In genomic region chr5:42525431-42525830, GRCm38 (mm10) we compare ENCODE assay signal across 17 mouse cellular contexts.
DNase-seq lines count a peak whose midpoint lies in the region; ATAC-seq and TF ChIP-seq lines count a peak whose summit lies in the region.
"Had no signal": no experiment of that assay in that cellular context is flagged by ENCODE, and none has a peak within 500 bp of the region (broad histone marks: within the 10 kb centered on the region; RNA-seq: fewer than 3 reads in every experiment).

No protein-coding gene starts in this region.

- no peak overlapping the region for H3K9ac ChIP-seq in forebrain, embryonic 16.5 days (replicated peaks; ENCODE audit: low read depth, low read length)
- H3K9ac ChIP-seq in forebrain, embryonic 13.5 days, result no peak overlapping the region
- H3K9ac ChIP-seq: embryonic facial prominence, embryonic 12.5 days; forebrain, postnatal 0 days had no signal

- intact Hi-C loops in left cerebral cortex, postnatal 4 days (cut with DNase I), result no loop called here
- intact Hi-C loops in left cerebral cortex, postnatal 10 days (cut with DNase I), result no loop called here

- H3K36me3 ChIP-seq in forebrain, embryonic 16.5 days (ENCODE audit: control insufficient read depth, insufficient read depth), result no peaks in the 10 kb centered on the region
- no peaks in the 10 kb centered on the region for H3K36me3 ChIP-seq in forebrain, embryonic 13.5 days (ENCODE audit: poor library complexity, severe bottlenecking)
- H3K36me3 ChIP-seq: embryonic facial prominence, embryonic 10.5 days; embryonic facial prominence, embryonic 12.5 days had no signal

- H3K27ac ChIP-seq in forebrain, embryonic 16.5 days (ENCODE audit: low read length), result no peak overlapping the region
- H3K27ac ChIP-seq in forebrain, embryonic 13.5 days, result no peak overlapping the region
- H3K27ac ChIP-seq: embryonic facial prominence, embryonic 10.5 days; embryonic facial prominence, embryonic 12.5 days had no signal

- no peak overlapping the region for H3K4me3 ChIP-seq in forebrain, embryonic 16.5 days (replicated peaks; ENCODE audit: low read length)
- no peak overlapping the region for H3K4me3 ChIP-seq in forebrain, embryonic 13.5 days
- H3K4me3 ChIP-seq: embryonic facial prominence, embryonic 10.5 days; embryonic facial prominence, embryonic 12.5 days had no signal

- WGBS in forebrain, embryonic 16.5 days, result 61% methylated on average over 5 of the region's 5 CpGs
- 85% methylated on average over 5 of the region's 5 CpGs for WGBS in forebrain, embryonic 13.5 days

- 0 out of 2 replicates have a peak, but pooled peaks have one; percentile 14 for ATAC-seq in forebrain, embryonic 16.5 days
- no peak for ATAC-seq in forebrain, embryonic 13.5 days
- ATAC-seq: forebrain, embryonic 14.5 days; forebrain, postnatal 0 days had no signal

- DNase-seq in cerebellum, postnatal 14 days, result peak; percentile 76
- DNase-seq in cerebellum, adult 11-12 months, result no peak
- DNase-seq in left cerebral cortex, postnatal 4 days, result peak; percentile 62
- DNase-seq in left cerebral cortex, postnatal 10 days (ENCODE audit: extremely low spot score in 1 of 2, low spot score in 2 of 2), result no peak
- peak; percentile 35 for DNase-seq in brain, embryonic 14.5 days (ENCODE audit: low read depth)
- DNase-seq in urinary bladder, adult 2 months (ENCODE audit: low spot score), result no peak
- DNase-seq: adrenal gland, adult 2 months; adrenal gland, postnatal 10 days; adrenal gland, postnatal 25 days; cerebellum, adult 18-20 months; cerebellum, adult 9-11 months; forebrain, postnatal 0 days had no signal

- no peaks in the 10 kb centered on the region for H3K9me3 ChIP-seq in forebrain, embryonic 16.5 days (ENCODE audit: control insufficient read depth, low read length)
- H3K9me3 ChIP-seq in forebrain, embryonic 13.5 days (replicated peaks), result no peaks in the 10 kb centered on the region
- H3K9me3 ChIP-seq: embryonic facial prominence, embryonic 10.5 days; embryonic facial prominence, embryonic 12.5 days had no signal

- no peak for TF ChIP-seq POLR2A in brain, embryonic 14.5 days (IDR thresholded peaks at IDR 0.05; ENCODE audit: borderline replicate concordance, extremely low read depth, insufficient read depth, insufficient read length, poor library complexity, severe bottlenecking)

- TF ChIP-seq CTCF in brain, embryonic 14.5 days (IDR thresholded peaks at IDR 0.05; ENCODE audit: borderline replicate concordance, extremely low read depth, insufficient read depth, insufficient read length), result no peak

- H3K27me3 ChIP-seq in forebrain, embryonic 16.5 days (replicated peaks; ENCODE audit: control insufficient read depth, insufficient read depth, low read length), result no peaks in the 10 kb centered on the region
- no peaks in the 10 kb centered on the region for H3K27me3 ChIP-seq in forebrain, embryonic 13.5 days
- H3K27me3 ChIP-seq: embryonic facial prominence, embryonic 12.5 days had no signal

- H3K4me1 ChIP-seq in forebrain, embryonic 16.5 days (replicated peaks; ENCODE audit: control insufficient read depth, insufficient read depth, low read length), result peaks cover 5% of the 10 kb centered on the region
- H3K4me1 ChIP-seq in forebrain, embryonic 13.5 days, result peaks cover 9% of the 10 kb centered on the region; the same call in 1 of the 2 replicates
- H3K4me1 ChIP-seq: embryonic facial prominence, embryonic 10.5 days; embryonic facial prominence, embryonic 12.5 days had no signal

- H3K4me2 ChIP-seq in forebrain, embryonic 16.5 days (ENCODE audit: low read length), result no peak overlapping the region
- no peak overlapping the region for H3K4me2 ChIP-seq in forebrain, embryonic 13.5 days
- H3K4me2 ChIP-seq: embryonic facial prominence, embryonic 12.5 days had no signal

Comparison
In these comparisons a context has a peak if more than half of its experiments do, and no peak if none do; other contexts are left out.
1. DNase-seq: peak in cerebellum, postnatal 14 days (2 of 2), left cerebral cortex, postnatal 4 days (single experiment) and brain, embryonic 14.5 days (single experiment); none in cerebellum, adult 11-12 months (single experiment), left cerebral cortex, postnatal 10 days (0 of 2) and urinary bladder, adult 2 months (single experiment).